Mouse (Mus musculus): ENCODE data around the gene Paqr5.

Paqr5 gene

GRCm38 (mm10) chr9:62020259-62020658 lies 6.4 kb downstream of the Paqr5 start:
- Histone ChIP-seq H3K27me3 (ENCODE audit: insufficient read depth, low read length) (peaks cover 14% of the 10 kb centered on the region), H3K36me3 (ENCODE audit: insufficient read depth, low read length) (no peaks in the 10 kb centered on the region), H3K9me3 (ENCODE audit: low read length) (peaks cover 3% of the 10 kb centered on the region; the same call in 1 of the 2 replicates), H3K4me3 (replicated peaks; ENCODE audit: low read length) (no peak overlapping the region), H3K4me1 (replicated peaks; ENCODE audit: low read depth, low read length) (no peaks in the 10 kb centered on the region)
- TF ChIP-seq CTCF (conservative IDR thresholded peaks at IDR 0.05; ENCODE audit: low read length) (no peak), POU5F1 (IDR thresholded peaks at IDR 0.05; ENCODE audit: borderline replicate concordance, low read length) (no peak), NANOG (IDR thresholded peaks at IDR 0.05; ENCODE audit: borderline replicate concordance, low read length) (no peak)

GRCm38 (mm10) chr9:62018229-62019093 lies 8.2 kb downstream of the Paqr5 start:
- no peak overlapping the region for H3K4me3 ChIP-seq (replicated peaks; ENCODE audit: low read length)
- TF ChIP-seq NANOG (IDR thresholded peaks at IDR 0.05; ENCODE audit: borderline replicate concordance, low read length) (no peak), CTCF (conservative IDR thresholded peaks at IDR 0.05; ENCODE audit: low read length) (no peak), POU5F1 (IDR thresholded peaks at IDR 0.05; ENCODE audit: borderline replicate concordance, low read length) (no peak)
- no peaks in the 10 kb centered on the region for H3K4me1 ChIP-seq (replicated peaks; ENCODE audit: low read depth, low read length)
- peaks cover 3% of the 10 kb centered on the region; the same call in 1 of the 2 replicates for H3K9me3 ChIP-seq (ENCODE audit: low read length)
- H3K27me3 ChIP-seq (ENCODE audit: insufficient read depth, low read length): peaks cover 2% of the 10 kb centered on the region; the same call in 1 of the 2 replicates
- H3K36me3 ChIP-seq (ENCODE audit: insufficient read depth, low read length): no peaks in the 10 kb centered on the region

DNA sequence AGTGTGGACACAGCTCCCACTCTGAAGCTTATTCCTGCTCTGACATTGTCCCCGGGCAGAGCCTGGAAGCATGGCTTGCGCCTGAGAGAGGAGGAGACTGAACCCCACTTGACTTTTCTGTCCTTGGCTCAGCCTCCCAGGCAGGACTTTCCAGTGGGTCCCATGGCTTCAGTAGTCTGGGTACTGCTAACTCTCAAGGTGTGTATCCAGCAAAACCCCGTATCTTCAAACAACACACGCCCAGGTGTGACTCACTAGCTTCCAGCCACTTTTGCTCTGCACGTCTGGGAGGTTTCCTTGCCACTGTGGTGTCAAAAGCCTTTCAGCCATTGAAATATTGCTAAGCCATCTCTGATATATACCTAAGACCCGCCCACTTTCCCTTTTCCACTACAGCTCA lies 9.3 kb downstream of the Paqr5 start:
- Histone ChIP-seq H3K36me3 (ENCODE audit: insufficient read depth, low read length) (no peaks in the 10 kb centered on the region), H3K27me3 (ENCODE audit: insufficient read depth, low read length) (0 out of 2 replicates have a peak, but pooled peaks cover 3% of the 10 kb centered on the region), H3K4me1 (replicated peaks; ENCODE audit: low read depth, low read length) (no peaks in the 10 kb centered on the region), H3K9me3 (ENCODE audit: low read length) (peaks cover 3% of the 10 kb centered on the region; the same call in 1 of the 2 replicates), H3K4me3 (replicated peaks; ENCODE audit: low read length) (no peak overlapping the region)
- no peak for TF ChIP-seq POU5F1 (IDR thresholded peaks at IDR 0.05; ENCODE audit: borderline replicate concordance, low read length)
- no peak for TF ChIP-seq NANOG (IDR thresholded peaks at IDR 0.05; ENCODE audit: borderline replicate concordance, low read length)
- no peak for TF ChIP-seq CTCF (conservative IDR thresholded peaks at IDR 0.05; ENCODE audit: low read length)

GRCm38 (mm10) chr9:62015504-62015903 lies 11.2 kb downstream of the Paqr5 start:
- Histone ChIP-seq H3K4me3 (replicated peaks; ENCODE audit: low read length) (no peak overlapping the region), H3K9me3 (ENCODE audit: low read length) (peaks cover 3% of the 10 kb centered on the region; the same call in 1 of the 2 replicates), H3K36me3 (ENCODE audit: insufficient read depth, low read length) (no peaks in the 10 kb centered on the region), H3K4me1 (replicated peaks; ENCODE audit: low read depth, low read length) (no peaks in the 10 kb centered on the region), H3K27me3 (ENCODE audit: insufficient read depth, low read length) (0 out of 2 replicates have a peak, but pooled peaks cover 3% of the 10 kb centered on the region)
- no peak for TF ChIP-seq POU5F1 (IDR thresholded peaks at IDR 0.05; ENCODE audit: borderline replicate concordance, low read length)
- peak; percentile 55 for TF ChIP-seq CTCF (conservative IDR thresholded peaks at IDR 0.05; ENCODE audit: low read length)

DNA sequence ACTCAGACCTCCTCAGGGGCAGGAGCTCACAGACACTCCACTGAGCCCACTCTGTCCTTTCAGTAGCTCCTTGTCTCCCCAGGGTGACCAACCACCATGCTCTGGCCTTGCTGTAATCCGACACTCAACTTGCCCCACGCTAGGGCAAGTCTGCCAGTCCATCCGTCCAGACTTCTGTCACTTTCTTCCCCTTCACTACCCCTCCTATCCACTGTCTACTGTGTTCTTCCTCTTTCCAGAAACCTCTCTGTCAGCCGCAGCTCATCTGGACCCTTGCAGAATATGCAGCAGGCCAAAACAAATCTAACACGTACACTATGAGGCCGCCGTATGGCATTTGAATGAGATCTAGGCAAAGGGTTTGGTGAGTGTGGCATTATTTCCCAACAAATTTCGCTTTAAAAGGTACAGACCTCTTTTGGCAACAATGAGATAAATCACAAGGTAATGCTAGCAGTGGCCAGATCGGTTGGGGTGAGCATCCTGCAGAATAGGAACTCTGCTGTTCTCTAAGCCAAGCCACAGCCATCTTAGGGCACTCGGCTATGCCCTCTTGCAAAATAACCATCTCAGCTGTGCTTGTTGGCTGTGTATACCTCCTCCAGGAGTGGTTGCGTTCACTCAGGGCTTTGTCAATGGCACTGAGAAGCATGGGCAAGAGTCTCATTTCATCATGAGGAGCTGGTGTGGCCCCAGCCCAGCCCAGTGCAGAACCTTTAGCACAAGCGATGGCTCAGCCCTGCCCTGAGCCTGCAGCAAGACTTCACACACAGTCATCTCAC lies 13.1 kb downstream of the Paqr5 start:
- Histone ChIP-seq H3K9me3 (ENCODE audit: low read length) (peaks cover 3% of the 10 kb centered on the region; the same call in 1 of the 2 replicates), H3K4me1 (replicated peaks; ENCODE audit: low read depth, low read length) (no peaks in the 10 kb centered on the region), H3K27me3 (ENCODE audit: insufficient read depth, low read length) (peaks cover 7% of the 10 kb centered on the region; the same call in 1 of the 2 replicates), H3K36me3 (ENCODE audit: insufficient read depth, low read length) (no peaks in the 10 kb centered on the region), H3K4me3 (replicated peaks; ENCODE audit: low read length) (no peak overlapping the region)
- no peak for TF ChIP-seq NANOG (IDR thresholded peaks at IDR 0.05; ENCODE audit: borderline replicate concordance, low read length)
- TF ChIP-seq CTCF (conservative IDR thresholded peaks at IDR 0.05; ENCODE audit: low read length): no peak
- no peak for TF ChIP-seq POU5F1 (IDR thresholded peaks at IDR 0.05; ENCODE audit: borderline replicate concordance, low read length)

DNA sequence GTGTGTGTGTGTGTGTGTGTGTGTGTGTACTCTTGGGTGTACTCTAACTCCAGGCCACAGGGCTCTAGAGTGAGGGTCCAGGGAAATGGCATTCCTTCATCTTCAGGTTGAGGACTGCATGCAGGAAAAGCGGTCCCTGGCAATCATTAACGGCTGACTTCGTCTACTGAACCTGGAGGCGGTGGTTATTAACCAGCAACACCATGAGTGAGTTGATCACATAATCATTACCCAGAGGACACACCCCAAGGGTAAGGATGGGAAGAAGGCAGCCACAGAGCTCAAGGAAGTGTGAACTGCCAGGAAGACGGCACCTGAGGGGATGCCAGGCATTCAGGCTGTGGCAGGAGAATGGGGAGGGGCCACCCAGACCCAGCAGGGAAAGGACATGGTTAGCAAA lies 18.3 kb downstream of the Paqr5 start:
- no peaks in the 10 kb centered on the region for H3K9me3 ChIP-seq (ENCODE audit: low read length)
- H3K4me1 ChIP-seq (replicated peaks; ENCODE audit: low read depth, low read length): no peaks in the 10 kb centered on the region
- no peaks in the 10 kb centered on the region for H3K36me3 ChIP-seq (ENCODE audit: insufficient read depth, low read length)
- peaks cover 18% of the 10 kb centered on the region; the same call in 1 of the 2 replicates for H3K27me3 ChIP-seq (ENCODE audit: insufficient read depth, low read length)
- H3K4me3 ChIP-seq (replicated peaks; ENCODE audit: low read length): no peak overlapping the region
- TF ChIP-seq CTCF (conservative IDR thresholded peaks at IDR 0.05; ENCODE audit: low read length): no peak
- no peak for TF ChIP-seq POU5F1 (IDR thresholded peaks at IDR 0.05; ENCODE audit: borderline replicate concordance, low read length)
- TF ChIP-seq NANOG (IDR thresholded peaks at IDR 0.05; ENCODE audit: borderline replicate concordance, low read length): no peak

DNA sequence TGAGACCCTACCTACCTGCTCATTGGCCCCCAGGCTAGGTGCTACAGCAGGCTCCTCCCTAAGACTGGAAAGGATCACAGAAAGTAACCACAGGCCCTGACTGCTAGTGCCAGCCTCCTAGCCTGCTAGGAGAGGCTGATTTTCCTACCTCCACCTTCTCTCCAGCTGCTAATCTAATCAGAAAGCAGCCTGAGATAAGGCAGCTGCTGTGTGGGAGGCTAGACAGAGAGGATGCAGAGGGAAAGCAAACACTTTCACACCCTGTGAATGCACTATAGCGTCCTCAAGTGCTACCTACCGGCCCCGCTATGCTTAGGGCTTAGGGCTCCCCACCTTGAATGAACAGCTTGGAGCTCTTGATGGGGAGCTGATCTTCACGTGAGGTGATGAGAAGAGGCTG lies 19.6 kb downstream of the Paqr5 start:
- Histone ChIP-seq H3K4me1 (replicated peaks; ENCODE audit: low read depth, low read length) (peaks cover 2% of the 10 kb centered on the region; the same call in 1 of the 2 replicates), H3K36me3 (ENCODE audit: insufficient read depth, low read length) (no peaks in the 10 kb centered on the region), H3K4me3 (replicated peaks; ENCODE audit: low read length) (no peak overlapping the region), H3K27me3 (ENCODE audit: insufficient read depth, low read length) (peaks cover 15% of the 10 kb centered on the region; the same call in 1 of the 2 replicates), H3K9me3 (ENCODE audit: low read length) (no peaks in the 10 kb centered on the region)
- TF ChIP-seq NANOG (IDR thresholded peaks at IDR 0.05; ENCODE audit: borderline replicate concordance, low read length) (no peak), POU5F1 (IDR thresholded peaks at IDR 0.05; ENCODE audit: borderline replicate concordance, low read length) (no peak), CTCF (conservative IDR thresholded peaks at IDR 0.05; ENCODE audit: low read length) (no peak)

- H3K36me3 ChIP-seq (ENCODE audit: insufficient read depth, low read length): no peaks in the 10 kb centered on the region
- no peak overlapping the region for H3K4me3 ChIP-seq (replicated peaks; ENCODE audit: low read length)
- H3K27me3 ChIP-seq (ENCODE audit: insufficient read depth, low read length): peaks cover 11% of the 10 kb centered on the region; the same call in 1 of the 2 replicates
- H3K9me3 ChIP-seq (ENCODE audit: low read length): no peaks in the 10 kb centered on the region
- TF ChIP-seq CTCF (conservative IDR thresholded peaks at IDR 0.05; ENCODE audit: low read length) (no peak), NANOG (IDR thresholded peaks at IDR 0.05; ENCODE audit: borderline replicate concordance, low read length) (no peak), POU5F1 (IDR thresholded peaks at IDR 0.05; ENCODE audit: borderline replicate concordance, low read length) (no peak)
- peaks cover 30% of the 10 kb centered on the region for H3K4me1 ChIP-seq (replicated peaks; ENCODE audit: low read depth, low read length)
These were observed 23.0 kb downstream of the Paqr5 start for GRCm38 (mm10) chr9:62003611-62004010.
